Mouse (Mus musculus) bone marrow, adult 2 months (tissue): ENCODE measurements at regions not wholly inside any gene's neighbourhood (a gene's known extent, or its start where the extent isn't known, plus 50 kb on each side); places are given as distances from the start of the nearest gene placed in this dataset.

Experiments
- H3K27ac ChIP-seq: fragments of 200-500 bp; 2 replicates; pipeline ENCODE4 v1.5.1; 2012; ENCODE audit warnings: low read depth, mild to moderate bottlenecking, control low read depth, inconsistent platforms, low read length; ENCODE audit not compliant: control insufficient read depth, poor library complexity, insufficient read depth
- H3K4me1 ChIP-seq: fragments of 200-500 bp; 2 replicates; pipeline ENCODE4 v1.6.1; 2011; ENCODE audit warnings: low read length; ENCODE audit not compliant: control insufficient read depth, insufficient read depth
- H3K4me3 ChIP-seq: fragments of 200-500 bp; replicated peaks from 2 replicates; pipeline ENCODE3; 2011; ENCODE audit warnings: mild to moderate bottlenecking, low read depth, low read length, control low read depth; ENCODE audit not compliant: control insufficient read depth
- CTCF ChIP-seq: fragments of 200-500 bp; IDR thresholded peaks from 2 replicates; pipeline ENCODE4 v1.5.1; 2011; ENCODE audit warnings: low read length, control low read depth; ENCODE audit not compliant: control insufficient read depth, insufficient read depth
- POLR2A ChIP-seq: fragments of 200-500 bp; IDR thresholded peaks from 2 replicates; pipeline ENCODE4 v1.6.1; 2011; ENCODE audit warnings: low read depth, mild to moderate bottlenecking, control low read depth, low read length, borderline replicate concordance; ENCODE audit not compliant: control insufficient read depth
- WGBS: fragments of 180-500 bp; shearing (Covaris S2); methylation state at CpG from one replicate; pipeline ENCODE4 v1.1.7; 2018; 5-methylcytosine and 5-hydroxymethylcytosine counted together

DNA sequence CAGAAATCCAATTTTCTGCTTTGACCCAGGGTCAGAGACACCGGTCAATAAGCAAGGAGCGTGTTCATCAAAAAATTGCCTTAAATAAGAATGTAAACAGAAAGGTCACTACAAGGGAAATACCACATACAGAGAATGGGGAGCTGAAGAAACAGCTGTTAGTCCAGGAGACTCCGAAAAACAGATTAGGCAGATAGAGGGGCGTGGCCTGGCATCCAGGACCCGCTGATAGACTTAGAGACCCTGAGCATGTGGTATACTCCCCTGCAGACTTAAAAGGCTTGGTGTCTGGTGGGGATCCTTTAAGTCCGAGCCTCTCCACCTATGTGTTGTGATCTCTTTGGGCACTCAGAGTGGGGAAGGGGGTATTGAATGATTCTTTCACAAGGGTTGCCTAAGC, 271.0 kb upstream of the Sulf2 start:
- TF ChIP-seq CTCF (no peak), POLR2A (no peak)
- Histone ChIP-seq H3K4me3 (no peak overlapping the region), H3K27ac (no peak overlapping the region)

DNA sequence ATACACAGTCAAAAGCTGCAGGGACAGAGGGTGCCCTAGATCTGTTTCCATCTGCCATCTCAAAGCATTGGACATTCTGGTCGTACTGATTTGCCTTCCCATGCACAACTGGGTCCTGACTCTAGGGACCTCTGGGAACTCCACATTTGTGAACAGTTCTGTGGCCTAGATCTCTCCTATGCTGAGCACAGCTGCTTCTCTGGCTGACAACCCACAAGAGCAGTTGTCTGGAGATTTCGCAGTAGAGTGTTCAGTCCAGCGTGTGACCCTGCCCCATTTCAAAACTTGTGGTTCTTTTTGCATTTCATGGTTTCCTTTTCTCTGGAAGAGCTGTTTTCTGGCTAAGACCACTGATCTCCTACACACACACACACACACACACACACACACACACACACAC, 269.7 kb upstream of the Sulf2 start:
- WGBS, result 19% methylated on average over 3 of the region's 3 CpGs
- TF ChIP-seq CTCF (no peak), POLR2A (no peak)

More for the DNA sequence above, 271.0 kb upstream of the Sulf2 start:
- WGBS, result 81% methylated on average over 6 of the region's 6 CpGs
- peaks cover 8% of the 10 kb centered on the region; the same call in 1 of the 2 replicates for H3K4me1 ChIP-seq

DNA sequence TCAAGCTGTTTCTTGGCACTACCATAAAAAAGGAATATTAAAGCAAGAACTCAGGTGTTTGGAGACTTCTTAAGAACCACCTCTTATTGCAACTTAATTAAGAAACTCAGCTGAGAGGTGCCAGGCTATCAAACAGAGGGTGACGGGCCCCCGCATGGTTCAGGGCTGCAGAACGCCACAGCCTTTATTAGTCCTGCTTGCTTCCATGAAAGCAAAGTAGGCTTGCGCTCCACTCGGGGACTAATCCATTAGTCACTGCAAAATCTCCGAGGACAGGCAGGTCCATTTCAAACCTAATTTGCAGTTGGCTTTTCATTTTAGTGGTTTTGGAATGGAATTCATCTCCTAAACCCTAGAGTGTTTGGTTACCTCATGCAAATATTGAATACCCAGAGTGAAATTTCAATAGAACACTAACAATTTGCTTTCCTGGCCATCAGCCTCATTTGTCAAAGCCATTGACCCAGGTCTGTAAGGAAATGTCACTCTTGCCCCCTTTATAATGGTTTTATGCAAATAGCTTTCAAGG, 267.7 kb upstream of the Sulf2 start:
- WGBS, result 91% methylated on average over 6 of the region's 6 CpGs
- Histone ChIP-seq H3K4me1 (peaks cover 6% of the 10 kb centered on the region; the same call in 1 of the 2 replicates), H3K27ac (no peak overlapping the region), H3K4me3 (no peak overlapping the region)
- TF ChIP-seq CTCF (no peak), POLR2A (no peak)

More for the DNA sequence above, 269.7 kb upstream of the Sulf2 start:
- Histone ChIP-seq H3K4me1 (peaks cover 8% of the 10 kb centered on the region; the same call in 1 of the 2 replicates), H3K27ac (no peak overlapping the region), H3K4me3 (no peak overlapping the region)

DNA sequence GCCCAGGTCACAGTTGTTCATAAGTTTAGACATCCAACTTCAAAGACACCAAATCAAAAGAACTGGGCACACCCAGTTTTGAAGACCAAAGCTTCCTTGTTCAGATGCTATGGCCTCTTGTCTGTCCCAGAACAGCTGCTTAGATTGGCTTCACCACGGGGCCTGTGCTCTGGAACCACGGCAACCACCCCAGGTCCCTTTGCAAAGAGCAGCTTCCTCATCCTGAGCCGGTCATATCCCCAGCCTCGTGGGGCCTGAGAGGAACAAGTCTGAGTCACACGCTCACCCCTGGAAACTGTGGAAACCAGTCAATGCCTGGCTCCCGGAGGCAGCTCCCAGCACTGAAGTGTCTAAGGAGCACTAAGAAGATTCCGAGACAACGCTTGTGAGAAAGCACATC, 264.8 kb upstream of the Sulf2 start:
- 26% methylated on average over 8 of the region's 8 CpGs for WGBS
- Histone ChIP-seq H3K4me3 (no peak overlapping the region), H3K27ac (no peak overlapping the region), H3K4me1 (peaks cover 2% of the 10 kb centered on the region; the same call in 1 of the 2 replicates)
- no peak for TF ChIP-seq POLR2A
- no peak for TF ChIP-seq CTCF

DNA sequence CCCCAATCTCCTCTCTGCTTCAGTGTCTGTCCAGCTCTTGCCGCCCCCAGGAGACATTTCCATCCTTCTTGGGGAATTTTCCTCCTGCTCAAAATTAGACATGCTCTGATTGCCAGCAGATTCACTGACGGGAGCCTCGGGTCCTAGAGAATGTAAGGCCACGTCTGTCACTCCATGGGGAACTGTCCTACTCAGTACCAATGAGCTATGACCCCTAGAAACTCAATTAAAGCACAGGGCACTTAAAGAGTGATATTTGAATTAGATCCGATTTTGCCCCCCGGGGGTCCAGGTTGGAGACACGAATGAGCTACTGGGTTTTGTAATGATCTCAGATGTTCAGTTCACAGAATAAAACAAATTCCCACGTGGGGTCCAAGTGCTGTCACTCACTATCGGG, 263.8 kb upstream of the Sulf2 start:
- Histone ChIP-seq H3K4me1 (no peaks in the 10 kb centered on the region; the same call in 1 of the 2 replicates), H3K4me3 (no peak overlapping the region), H3K27ac (no peak overlapping the region)
- 88% methylated on average over 9 of the region's 9 CpGs for WGBS
- TF ChIP-seq CTCF, result no peak
- TF ChIP-seq POLR2A, result no peak

DNA sequence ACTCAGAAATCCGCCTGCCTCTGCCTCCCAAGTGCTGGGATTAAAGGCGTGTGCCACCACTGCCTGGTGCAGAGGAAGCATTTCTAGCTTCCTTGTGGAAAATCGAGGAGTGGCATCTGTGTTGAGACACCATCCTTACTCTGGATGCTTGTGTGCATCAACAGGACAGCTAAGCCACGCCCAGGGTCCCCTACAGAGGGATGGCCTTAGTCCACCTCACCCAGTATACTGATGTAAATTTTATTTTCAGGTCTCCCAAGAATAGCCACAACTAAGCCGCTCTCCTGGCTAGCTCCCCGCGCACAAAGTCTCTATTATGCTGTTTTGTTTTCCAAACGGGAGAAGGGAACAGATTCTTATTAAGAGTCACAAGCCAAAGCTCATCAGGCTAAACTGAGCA, 262.8 kb upstream of the Sulf2 start:
- Histone ChIP-seq H3K27ac (no peak overlapping the region), H3K4me3 (no peak overlapping the region), H3K4me1 (no peaks in the 10 kb centered on the region; the same call in 1 of the 2 replicates)
- WGBS, result 85% methylated on average over 8 of the region's 8 CpGs
- no peak for TF ChIP-seq CTCF
- TF ChIP-seq POLR2A, result no peak

DNA sequence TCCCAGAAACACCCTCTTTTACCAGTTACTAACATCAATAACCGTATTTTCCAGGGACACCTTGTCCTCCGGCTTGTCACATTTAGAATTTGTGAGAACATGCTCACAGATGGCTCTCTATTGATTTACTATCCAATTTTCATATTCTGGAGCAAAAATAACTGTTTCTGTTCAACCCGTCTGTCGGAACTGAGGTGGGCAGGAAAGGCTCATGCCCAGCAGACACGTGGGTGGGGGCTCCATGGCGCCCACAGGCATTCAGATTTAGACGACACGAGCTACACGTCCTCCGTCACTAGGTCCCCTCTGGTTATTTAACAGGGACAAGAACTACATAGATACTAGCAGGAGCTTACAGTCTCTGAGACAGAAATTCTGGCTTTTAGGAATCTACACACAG, 262.2 kb upstream of the Sulf2 start:
- 84% methylated on average over 10 of the region's 10 CpGs for WGBS
- no peak overlapping the region for H3K27ac ChIP-seq
- no peak for TF ChIP-seq POLR2A
- no peak for TF ChIP-seq CTCF
- H3K4me3 ChIP-seq, result no peak overlapping the region
- no peaks in the 10 kb centered on the region; the same call in 1 of the 2 replicates for H3K4me1 ChIP-seq

DNA sequence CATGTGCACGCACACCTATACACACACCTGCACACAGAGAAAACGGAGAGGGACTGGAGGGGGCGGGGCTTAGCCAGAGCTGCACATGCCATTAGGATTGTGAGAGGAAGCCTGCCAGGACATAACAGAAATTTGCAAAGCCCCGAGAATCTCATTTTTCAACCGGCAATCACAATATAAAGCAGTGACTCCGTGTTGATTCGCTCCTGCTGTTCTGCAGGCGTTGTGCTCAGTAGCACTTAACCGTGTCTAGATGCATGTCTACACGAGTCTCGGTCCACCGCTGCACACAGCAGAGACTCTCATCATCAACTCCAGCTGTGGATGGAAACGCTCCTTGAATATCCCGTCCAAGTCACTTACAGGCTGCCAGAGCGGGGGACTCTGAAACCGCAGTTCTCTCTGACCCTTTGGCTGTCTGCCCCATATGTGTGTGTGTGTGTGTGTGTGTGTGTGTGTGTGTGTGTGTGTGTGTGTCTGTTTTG, 260.1 kb upstream of the Sulf2 start:
- WGBS, result 81% methylated on average over 16 of the region's 16 CpGs
- no peak overlapping the region for H3K27ac ChIP-seq
- TF ChIP-seq POLR2A, result no peak
- no peak for TF ChIP-seq CTCF
- no peaks in the 10 kb centered on the region; the same call in none of the 2 replicates for H3K4me1 ChIP-seq
- H3K4me3 ChIP-seq, result no peak overlapping the region
